Mouse (Mus musculus): Measurements from ENCODE around the gene Gm13089.
"Not testable (repeated sequence)": the region's sequence is repeated elsewhere in the genome, so short reads cannot be mapped to it uniquely, and the experiment has no call there.

The Gm13089 gene

GRCm38 (mm10) chr4:143702611-143703010 is at the start of gene Gm13089:
Gene Gm13089 (minus strand): TSS chr4:143702711.
- DNase-seq (ENCODE audit: low read depth in 2 of 2, low spot score in 2 of 2): no peak

GRCm38 (mm10) chr4:143719155-143719554 is 16.6 kb upstream of the Gm13089 start, which contains the start of gene Gm13078:
Gene Gm13078 (plus strand): TSS chr4:143719455.
- no peak for DNase-seq (ENCODE audit: low read depth in 2 of 2, low spot score in 2 of 2)

- DNase-seq (ENCODE audit: low read depth in 2 of 2, low spot score in 2 of 2): not testable (repeated sequence)
These were observed 45.4 kb downstream of the Gm13089 start, which contains the start of gene Gm13088 for GRCm38 (mm10) chr4:143657146-143657545. Gene Gm13088 (minus strand): TSS chr4:143657246.

Data from CD8-positive naive resting alpha-beta T cell, adult 2 months (primary cell).